Mouse (Mus musculus): ENCODE results near the gene Gbp4. TPM values are rescaled to one million over a fixed set of nuclear protein-coding genes. Genes with fewer than 3 reads are reported as not detected.

Gbp4 gene
- total RNA-seq, 2 experiments from 2014 or later: 0.89 to 1.4 TPM

Other genes with a start within 250 kb of the Gbp4 start
- under 1 TPM in 1 of 2 experiments, not detected in 1; 0.11 TPM for gene Abcg3, start 156.9 kb downstream of the Gbp4 start, total RNA-seq (2021)
- gene Gbp9, start within 50 bp of the Gbp4 start, total RNA-seq (2021): 1 to 10 TPM; 1.9 to 2.6 TPM
- gene Gbp8, start within 50 bp of the Gbp4 start, total RNA-seq (2021): not detected
- gene Gbp10, start 99.9 kb upstream of the Gbp4 start, total RNA-seq (2021): not detected
- under 1 TPM in 1 of 2 experiments, not detected in 1; 0.34 TPM for gene Gm43302, start 154.1 kb upstream of the Gbp4 start, total RNA-seq (2021)
- gene Gbp6, start 154.1 kb upstream of the Gbp4 start, total RNA-seq (2021): under 1 TPM in 1 of 2 experiments, not detected in 1; 0.57 TPM

Data from left cerebral cortex, postnatal 25 days (tissue).